Mouse (Mus musculus): ENCODE results near the gene Asphd1.

Asphd1 gene

GRCm38 (mm10) chr7:126896912-126897311 is 52.5 kb downstream of the Asphd1 start:
- DNase-seq (ENCODE audit: low spot score), result no peak
